Mouse (Mus musculus) 3134 (cell line): ENCODE results near the gene Gm4553.
"Not testable (repeated sequence)": the region's sequence is repeated elsewhere in the genome, so short reads cannot be mapped to it uniquely, and the experiment has no call there.

ENCODE experiments used
- DNase-seq: peaks from one replicate; pipeline ENCODE4 v3.0.0-alpha.2; 2011; ENCODE audit warnings: low spot score; ENCODE audit not compliant: insufficient read length; ENCODE audit errors: extremely low read depth

Gm4553 gene

DNA sequence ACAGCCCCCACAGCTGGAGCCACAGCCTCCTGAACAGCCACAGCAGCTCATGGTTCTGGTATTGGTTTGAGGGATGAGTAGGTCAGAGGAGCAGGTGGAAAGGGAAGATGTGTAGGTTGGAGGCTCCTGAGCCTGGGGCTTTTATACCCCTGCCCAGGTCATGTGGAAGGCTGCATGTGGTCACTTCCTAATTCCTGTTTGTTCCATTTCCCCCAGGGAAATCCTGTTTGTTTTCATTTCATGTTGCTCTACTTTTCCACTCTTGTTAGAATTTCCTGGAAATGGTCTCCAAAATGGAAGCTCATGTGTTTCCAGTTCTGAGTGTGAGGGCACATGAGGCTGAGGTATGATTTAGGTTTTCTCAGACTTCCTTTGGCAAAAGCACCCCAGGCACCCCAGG, at the start of gene Gm4553:
Gene Gm4553, minus strand, starts transcription at position 101 of the 400 bp plus-strand sequence.
- DNase-seq = not testable (repeated sequence)

DNA sequence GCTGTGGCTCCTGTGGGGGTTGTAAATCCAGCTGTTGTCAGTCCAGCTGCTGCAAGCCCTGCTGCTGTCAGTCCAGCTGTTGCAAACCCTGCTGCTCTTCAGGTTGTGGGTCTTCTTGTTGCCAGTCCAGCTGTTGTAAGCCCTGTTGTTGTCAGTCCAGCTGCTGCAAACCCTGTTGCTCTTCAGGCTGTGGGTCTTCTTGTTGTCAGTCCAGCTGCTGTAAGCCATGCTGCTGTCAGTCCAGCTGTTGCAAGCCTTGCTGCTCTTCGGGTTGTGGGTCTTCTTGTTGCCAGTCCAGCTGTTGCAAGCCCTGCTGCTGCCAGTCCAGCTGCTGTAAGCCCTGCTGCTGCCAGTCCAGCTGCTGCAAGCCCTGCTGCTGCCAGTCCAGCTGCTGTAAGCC, 46.6 kb upstream of the Gm4553 start:
- DNase-seq = not testable (repeated sequence)

DNA sequence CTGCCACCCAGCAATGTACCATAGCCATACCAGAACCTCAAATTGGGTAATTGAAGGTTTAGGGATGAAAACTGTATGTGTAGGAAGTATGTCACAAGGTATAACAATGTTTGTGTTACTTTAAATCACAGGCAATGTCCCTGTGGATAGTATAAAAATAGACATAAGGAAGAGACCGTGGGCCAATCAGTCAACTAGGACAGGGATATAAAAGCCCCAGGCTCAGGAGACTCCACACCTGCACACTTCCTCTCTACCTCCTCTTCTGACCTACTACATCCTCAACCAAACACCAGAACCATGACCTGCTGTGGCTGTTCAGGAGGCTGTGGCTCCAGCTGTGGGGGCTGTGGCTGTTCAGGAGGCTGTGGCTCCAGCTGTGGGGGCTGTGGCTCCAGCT, 46.0 kb upstream of the Gm4553 start, which contains the start of gene Gm7579:
Gene Gm7579, plus strand, starts transcription at position 301 of the 400 bp plus-strand sequence.
- DNase-seq = no peak

DNA sequence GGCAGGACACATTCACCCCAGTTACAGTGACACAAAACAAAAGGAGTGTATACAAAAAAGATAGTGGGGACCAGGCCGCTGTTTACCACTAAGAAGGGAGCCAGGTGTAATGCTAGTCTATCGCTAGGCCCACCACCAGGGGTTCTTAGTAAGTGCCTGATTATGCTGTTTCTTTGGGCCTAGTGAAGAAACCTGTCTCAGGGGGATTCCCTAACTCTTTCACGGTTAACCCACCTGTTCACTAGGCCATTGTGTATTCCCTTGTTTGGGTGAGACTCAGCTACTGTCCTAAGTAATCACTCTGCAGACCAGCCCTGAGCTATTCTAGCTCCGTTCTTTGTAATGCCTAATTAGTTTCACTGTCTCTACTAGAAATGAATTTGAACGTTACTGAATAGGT, 41.4 kb upstream of the Gm4553 start:
- not testable (repeated sequence) for DNase-seq

DNA sequence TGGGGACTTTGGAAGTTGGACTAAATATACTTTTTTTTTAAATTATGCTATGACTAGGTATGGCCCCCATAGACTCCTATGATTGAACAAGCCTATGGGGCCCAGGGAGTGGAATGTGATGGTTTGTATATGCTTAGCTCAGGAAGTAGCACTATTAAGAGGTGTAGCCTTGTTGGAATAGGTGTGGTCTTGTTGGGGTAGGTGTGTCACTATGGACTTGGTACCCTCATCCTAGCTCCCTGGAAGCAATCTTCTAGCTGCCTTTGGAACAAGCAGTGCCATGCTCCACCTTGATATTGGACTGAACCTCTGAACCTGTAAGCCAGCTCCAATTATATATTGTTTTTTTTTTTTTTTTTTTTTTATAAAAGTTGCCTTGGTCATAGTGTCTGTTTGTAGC, 39.9 kb upstream of the Gm4553 start:
- no peak for DNase-seq

DNA sequence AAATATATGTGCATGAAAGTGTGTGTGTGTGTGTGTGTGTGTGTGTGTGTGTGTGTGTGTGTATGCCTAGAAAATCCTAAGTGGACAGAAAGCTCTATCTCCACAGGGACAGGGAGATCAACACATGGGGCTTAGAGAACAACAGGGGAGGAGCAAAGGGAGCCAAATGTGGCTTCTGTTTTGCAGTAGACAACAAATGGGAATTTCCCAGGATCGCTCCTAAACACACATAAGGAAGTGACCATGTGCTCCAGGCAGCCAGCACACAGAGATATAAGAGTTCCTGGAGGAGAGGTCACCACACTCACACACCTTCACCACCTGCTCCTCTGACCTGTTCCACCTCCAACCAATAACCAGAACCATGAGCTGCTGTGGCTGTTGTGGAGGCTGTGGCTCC, 35.5 kb upstream of the Gm4553 start, which contains the start of gene Krtap5-3:
Gene Krtap5-3, plus strand, starts transcription at position 301 of the 400 bp plus-strand sequence.
- no peak for DNase-seq

DNA sequence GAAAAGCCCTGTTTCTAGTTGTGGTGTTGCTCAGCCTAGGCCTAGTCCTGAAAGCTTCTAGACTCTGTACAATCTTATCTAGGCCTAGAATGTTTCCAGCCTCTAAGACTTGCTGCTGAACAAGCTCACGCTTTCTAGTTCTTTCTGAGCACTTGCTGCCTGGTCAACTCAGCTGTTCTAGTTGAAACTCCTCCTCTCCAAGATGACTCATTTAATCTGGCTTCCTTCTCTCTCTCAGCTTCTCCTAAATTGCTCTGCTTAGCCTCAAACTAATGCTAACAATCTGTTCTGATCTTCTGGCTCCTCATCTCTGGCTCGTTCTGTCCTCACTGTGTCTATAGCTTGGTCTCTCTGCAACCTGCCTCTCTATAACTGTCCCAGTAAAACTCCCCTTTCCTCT, 33.2 kb upstream of the Gm4553 start:
- DNase-seq = no peak

DNA sequence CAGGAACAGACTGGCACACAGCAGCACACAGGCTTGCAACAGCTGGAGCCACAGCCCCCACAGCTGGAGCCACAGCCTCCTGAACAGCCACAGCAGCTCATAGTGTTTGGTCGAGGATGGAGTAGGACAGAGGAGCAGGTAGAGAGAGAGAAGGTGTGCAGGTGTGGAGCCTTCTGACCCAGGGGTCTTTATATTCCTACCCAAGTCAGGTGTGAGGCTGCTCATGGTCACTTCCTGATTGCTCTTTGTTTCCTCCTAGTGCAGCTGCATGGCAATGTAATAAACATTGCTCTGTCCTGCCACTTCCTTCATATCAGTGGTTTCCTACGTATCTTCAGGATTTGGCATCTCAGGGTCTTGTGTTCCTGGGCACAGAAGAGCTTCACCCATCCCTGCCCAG, 24.8 kb upstream of the Gm4553 start, which contains the start of gene Gm10153:
Gene Gm10153, minus strand, starts transcription at position 101 of the 400 bp plus-strand sequence.
- no peak for DNase-seq

DNA sequence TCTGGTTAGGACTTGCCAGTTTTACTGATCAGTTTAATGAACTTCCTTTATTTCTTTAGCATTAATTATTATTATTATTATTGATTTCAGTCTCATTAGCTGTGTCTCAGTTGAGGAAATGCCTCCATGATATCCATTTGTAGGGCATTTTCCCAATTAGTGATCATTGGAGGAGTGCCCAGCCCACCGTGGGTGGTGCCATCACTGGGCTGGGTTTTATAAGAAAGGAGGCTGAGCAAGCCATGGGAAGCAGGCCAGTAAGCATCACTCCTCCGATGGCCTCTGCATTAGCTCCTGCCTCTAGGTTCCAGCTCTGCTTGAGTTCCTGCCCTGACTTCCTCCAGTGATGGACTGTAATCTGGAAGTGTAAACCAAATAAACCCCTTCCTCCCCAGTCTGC, 22.6 kb upstream of the Gm4553 start:
- no peak for DNase-seq

DNA sequence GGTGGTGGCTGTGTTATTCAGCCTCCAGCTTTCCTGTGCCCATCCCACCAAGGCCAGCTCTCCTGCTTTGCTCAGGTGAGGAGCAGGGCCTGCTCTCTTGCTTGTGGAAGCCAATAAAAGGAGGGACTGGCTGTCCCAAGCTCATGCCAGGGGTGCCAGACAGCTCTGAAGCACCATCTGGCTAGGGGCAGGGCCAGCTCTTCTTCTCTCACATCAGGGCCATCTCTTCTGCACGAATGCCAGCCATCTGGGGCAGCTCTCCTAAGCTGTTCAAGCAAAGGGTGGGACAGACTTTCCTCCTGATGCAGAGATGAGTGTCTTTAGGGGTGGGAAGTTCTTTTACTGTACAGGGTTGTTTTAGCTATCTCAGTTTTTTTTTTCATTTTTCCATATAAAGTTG, 15.5 kb upstream of the Gm4553 start:
- no peak for DNase-seq

DNA sequence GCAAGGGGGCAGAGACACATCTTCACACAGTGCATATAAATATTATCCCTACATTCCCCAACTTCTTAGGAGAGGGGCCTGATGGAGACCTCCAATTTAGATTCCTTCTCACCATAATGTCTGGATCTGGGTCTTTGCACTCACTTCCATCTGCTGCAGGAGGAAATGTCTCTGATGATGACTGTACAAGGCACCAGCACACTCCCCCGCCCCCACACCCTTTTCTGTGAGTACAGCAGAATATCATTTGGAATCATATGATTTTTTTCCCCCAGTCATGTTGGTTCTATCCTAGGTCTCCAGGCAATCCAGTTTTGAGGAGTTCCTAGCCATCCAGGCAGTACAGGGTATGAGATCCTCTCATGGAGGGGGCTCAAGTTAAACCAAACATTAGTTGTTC, 13.1 kb upstream of the Gm4553 start:
- DNase-seq = no peak

DNA sequence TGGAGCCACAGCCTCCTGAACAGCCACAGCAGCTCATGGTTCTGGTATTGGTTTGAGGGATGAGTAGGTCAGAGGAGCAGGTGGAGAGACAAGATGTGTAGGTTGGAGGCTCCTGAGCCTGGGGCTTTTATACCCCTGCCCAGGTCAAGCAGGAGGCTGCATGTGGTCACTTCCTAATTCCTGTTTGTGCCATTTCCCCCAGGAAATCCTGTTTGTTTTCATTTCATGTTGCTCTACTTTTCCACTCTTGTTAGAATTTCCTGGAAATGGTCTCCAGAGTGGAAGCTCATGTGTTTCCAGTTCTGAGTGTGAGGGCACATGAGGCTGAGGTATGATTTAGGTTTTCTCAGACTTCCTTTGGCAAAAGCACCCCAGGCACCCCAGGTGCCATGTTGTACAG, 10.4 kb upstream of the Gm4553 start, which contains the start of gene Krtap5-2:
Gene Krtap5-2, minus strand, starts transcription at position 101 of the 400 bp plus-strand sequence.
- DNase-seq = not testable (repeated sequence)

DNA sequence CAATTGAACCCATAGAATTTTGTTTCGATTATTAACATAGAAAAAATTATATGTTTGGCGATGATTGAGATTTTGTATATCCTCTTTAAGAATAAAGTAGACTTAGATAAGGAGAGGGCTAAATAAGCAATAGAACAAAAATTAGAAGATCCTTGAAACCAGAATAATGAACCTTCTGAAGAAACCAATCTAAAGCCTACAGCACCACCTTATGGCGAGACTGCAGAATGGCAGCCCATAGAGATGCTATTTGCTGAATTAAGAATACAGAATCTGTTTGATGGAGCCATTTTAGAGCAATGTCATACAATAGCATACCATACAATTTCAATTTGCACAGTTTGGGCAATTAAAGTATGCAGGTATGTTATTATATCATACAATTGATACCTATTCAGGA, 4.3 kb upstream of the Gm4553 start:
- no peak for DNase-seq

DNA sequence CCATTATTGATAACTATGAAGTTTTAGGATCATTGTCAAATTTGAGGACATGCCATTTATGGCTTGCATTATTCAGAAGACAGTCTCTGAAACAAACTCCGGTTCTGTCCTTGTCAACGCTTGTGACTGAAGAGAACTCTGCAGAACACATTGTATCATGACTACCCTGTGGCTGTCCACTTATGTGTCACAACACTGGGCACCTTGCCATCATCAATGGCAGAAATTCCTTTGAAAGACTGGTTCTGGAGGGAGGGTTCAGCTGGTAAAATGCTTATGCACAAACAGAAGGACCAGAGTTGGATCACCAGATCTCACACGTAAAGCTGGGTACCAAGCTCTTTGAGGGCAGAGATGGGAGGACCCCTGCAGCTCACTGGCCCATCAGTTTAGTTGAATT, 6.2 kb downstream of the Gm4553 start:
- DNase-seq = no peak

DNA sequence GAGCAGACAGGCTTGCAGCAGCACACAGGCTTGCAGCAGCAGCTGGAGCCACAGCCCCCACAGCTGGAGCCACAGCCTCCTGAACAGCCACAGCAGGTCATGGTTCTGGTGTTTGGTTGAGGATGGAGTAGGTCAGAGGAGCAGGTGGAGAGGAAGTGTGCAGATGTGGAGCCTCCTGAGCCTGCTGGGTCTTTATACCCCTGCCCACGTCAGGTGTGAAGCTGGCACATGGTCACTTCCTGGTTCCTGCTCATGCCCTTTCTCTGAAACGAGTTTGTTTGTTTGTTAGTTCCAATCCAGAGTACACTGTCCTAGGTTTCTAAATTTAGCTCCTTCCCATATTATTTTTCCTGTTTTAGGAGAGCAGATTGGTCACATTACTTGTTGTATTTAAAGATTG, 8.5 kb downstream of the Gm4553 start, which contains the start of gene Gm29735:
Gene Gm29735, minus strand, starts transcription at position 101 of the 400 bp plus-strand sequence.
- DNase-seq = not testable (repeated sequence)

DNA sequence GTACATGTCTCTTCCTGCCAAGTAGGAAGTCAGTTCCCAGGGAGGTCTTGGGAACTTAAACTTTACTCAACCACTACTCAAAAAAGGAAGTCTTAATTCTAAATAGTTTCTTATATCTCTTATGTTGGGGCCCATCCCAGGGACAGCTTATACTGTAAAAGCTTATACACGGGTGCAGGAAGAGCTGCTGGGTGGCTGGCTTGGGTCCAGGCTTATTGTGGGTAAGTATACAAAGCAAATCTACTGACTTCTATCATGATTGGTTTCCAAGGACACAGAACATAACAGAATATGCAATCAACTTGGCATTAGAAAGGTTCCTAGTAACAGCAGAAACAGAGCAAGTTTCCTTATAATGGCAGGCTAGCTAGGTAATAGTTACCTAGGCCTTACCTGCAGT, 10.2 kb downstream of the Gm4553 start:
- DNase-seq = no peak

DNA sequence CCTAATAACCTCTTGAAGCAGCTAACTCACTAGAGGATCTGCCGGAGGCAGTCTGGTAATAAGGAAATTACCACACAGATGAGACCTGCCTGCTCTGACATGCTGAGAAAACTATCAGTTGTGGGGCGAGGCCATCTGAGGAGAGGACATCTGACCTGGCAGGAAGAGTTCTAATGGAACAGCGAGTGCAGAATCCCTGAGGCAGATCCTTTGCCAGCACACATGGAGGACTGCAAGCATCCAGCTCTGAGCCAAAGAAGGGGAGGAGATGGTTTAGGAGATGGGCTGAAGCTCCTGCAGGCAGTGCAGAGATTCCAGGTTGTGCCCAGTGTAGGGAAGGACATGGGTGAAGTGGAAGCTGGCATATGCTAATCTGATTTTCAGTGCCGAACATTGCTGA, 13.3 kb downstream of the Gm4553 start:
- DNase-seq = no peak

DNA sequence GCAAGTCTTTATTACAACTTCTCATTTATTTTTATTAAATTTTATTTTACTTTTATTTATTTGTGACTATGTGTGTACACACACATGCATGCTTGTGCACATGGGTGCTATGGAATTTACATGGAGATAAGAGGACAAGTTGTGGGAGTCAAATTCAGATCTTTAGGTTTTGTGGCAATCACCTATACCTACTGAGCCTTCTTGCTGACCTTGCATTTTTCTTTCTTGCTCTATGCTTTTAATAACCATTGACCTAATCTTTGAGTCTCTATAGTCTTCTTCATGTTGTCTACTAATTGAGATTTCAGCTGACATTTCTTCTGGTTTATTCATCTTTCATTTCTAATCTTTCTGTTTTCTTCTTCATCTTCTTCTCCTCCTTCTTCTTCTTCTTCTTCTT, 16.9 kb downstream of the Gm4553 start:
- no peak for DNase-seq

DNA sequence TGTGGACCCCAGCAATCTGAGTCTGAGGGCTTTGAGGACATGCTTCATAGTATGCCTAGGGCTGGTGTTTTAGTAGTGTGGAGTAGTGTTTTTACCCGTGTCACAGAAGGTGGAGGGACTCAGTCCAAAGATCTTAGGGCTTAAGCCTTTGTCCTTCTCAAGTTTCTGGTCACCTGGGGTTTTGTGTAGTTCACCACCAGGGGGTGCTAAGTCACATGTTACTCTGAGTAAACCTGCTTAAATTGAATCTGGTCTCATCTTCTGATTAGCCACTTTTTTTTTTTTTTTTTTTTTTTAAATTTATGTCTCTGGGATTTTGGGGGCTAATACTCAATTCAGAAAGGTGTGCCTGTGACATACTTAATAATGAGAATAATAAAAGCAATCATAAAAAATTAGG, 19.5 kb downstream of the Gm4553 start:
- DNase-seq = no peak

DNA sequence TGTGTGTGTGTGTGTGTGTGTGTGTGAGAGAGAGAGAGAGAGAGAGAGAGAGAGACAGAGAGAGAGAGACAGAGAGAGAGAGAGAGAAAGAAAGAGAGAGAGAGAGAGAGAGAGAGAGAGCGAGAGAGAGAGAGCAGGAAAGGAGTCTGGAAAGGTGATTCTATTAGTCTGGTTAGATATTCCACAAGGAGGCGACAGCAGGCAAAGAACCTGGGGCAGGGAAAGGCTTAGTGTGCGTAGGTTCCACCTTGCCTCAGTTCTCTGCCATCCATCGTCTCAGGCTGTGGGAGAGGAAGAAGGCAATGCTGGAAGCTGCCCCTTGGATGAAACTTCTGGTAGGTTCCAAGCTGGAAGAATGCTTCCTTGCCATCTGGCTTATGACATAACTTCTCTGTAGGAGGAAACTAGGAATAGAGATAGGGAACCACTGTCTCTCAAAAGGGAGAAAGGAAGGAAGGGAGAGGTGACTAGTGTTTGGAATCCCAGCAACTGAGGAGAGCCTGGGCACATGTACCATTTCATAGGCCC, 20.1 kb downstream of the Gm4553 start:
- no peak for DNase-seq

DNA sequence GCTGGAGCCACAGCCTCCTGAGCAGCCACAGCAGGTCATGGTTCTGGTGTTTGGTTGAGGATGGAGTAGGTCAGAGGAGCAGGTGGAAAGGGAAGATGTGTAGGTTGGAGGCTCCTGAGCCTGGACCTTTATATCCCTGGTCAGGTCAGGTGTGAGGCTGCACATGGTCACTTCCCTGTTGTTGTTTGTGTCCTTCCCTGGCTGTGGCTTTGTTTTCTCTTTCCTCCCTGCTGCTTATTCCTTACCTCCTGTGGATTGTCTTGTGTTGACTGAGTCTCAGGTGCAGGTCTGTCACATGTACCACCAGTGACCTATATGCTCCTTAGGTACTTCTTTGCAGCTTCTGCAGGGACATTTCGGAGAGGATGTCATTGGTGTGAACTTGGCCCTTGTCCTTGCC, 21.0 kb downstream of the Gm4553 start, which contains the start of gene Gm45337:
Gene Gm45337, minus strand, starts transcription at position 101 of the 400 bp plus-strand sequence.
- DNase-seq = no peak

DNA sequence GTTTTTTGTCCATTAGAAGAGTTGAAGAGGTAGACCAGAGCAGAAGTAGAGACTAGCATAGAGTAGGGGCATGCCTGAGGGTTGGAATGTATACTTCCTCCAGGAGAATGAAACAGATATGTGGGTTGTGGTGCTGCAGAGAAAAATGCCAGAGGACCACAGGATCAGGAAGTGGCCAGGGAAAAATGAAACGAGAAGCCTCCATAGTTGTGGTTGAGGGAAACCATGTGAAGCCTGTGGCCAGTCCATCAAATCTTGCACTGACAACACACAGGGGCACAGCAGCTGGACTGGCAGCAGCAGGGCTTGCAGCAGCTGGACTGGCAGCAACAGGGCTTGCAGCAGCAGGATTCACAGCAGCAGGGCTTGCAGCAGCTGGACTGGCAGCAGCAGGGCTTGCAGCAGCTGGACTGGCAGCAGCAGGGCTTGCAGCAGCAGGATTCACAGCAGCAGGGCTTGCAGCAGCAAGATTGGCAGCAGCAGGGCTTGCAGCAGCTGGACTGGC, 22.0 kb downstream of the Gm4553 start:
- peak; percentile 54 for DNase-seq
